Mouse (Mus musculus): Measurements from ENCODE around the gene Galnt18. TPM values are rescaled to one million over a fixed set of nuclear protein-coding genes. Genes with fewer than 3 reads are reported as not detected.

The Galnt18 gene
- polyA plus RNA-seq, 1 experiment from 2014 or later = 20.5 TPM

DNA sequence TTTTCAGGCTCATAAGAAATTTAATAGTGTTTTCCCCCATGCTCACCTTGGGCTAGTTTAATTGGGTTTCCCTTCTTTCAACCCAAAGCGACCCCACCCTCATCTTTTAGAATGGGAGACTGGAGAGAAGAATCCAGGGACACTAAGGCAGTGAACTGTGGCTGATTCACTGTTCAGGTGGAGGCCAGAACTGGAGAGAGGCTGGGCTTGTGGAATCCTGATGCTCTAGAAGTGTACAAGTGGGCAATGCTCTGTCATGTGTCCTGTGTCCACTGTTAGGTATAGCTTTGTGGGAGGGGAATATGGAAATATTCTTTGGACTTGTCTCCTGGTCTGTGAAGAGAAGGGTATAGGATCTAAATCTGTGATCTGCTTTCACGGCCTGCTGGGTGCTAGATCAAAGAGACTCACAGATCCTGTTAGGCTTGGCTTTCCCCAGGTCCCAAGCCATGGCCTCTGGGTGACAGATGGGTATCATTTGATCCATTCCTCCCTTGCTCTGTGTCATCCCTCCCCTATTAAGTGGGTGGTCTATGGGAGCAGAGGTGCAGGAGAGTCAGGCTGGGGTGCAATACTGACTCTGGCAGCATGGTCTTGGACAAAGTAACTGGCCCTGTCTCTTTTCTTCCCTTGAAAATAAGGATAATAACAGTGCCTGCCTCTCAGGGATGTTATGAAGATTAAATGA is 270.5 kb downstream of the Galnt18 start:
- Histone ChIP-seq H3K36me3 (ENCODE audit: control insufficient read depth, insufficient read depth, low read length) (no peaks in the 10 kb centered on the region), H3K9ac (ENCODE audit: low read length) (no peak overlapping the region), H3K9me3 (ENCODE audit: control insufficient read depth, low read length) (no peaks in the 10 kb centered on the region), H3K4me2 (replicated peaks; ENCODE audit: low read depth) (no peak overlapping the region), H3K27me3 (ENCODE audit: control insufficient read depth, insufficient read depth, low read length) (no peaks in the 10 kb centered on the region), H3K4me1 (replicated peaks; ENCODE audit: control insufficient read depth, insufficient read depth) (no peaks in the 10 kb centered on the region), H3K4me3 (ENCODE audit: low read depth, low read length) (no peak overlapping the region), H3K27ac (replicated peaks) (no peak overlapping the region)
- no peak for DNase-seq (ENCODE audit: low spot score)
- no peak for ATAC-seq (ENCODE audit: low FRiP score, low TSS enrichment)
- WGBS = 91% methylated on average over 2 of the region's 2 CpGs
- TF ChIP-seq CTCF (IDR thresholded peaks at IDR 0.05; ENCODE audit: low read depth) (no peak), EP300 (optimal IDR thresholded peaks at IDR 0.05) (no peak)

DNA sequence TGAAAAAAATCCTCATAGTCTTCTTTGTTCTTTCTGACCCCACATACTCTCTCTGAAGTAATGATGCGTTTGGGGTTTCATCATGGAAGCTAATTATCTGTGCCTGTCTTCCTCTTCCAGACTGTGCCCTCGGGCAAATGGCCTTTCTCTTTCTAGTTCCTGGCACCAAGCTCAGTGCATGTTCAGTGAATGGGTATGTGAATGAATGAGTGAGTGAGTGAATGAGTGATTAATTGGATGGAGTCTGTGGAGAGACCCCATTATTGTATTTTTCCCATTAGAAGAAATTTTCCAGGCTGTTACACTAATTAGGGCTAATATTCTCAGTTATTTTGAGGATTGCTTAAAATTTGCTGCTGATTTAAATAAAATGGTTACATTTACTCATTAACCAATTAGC is 279.2 kb downstream of the Galnt18 start:
- WGBS = 88% methylated on average over 2 of the region's 2 CpGs
- no peak for ATAC-seq (ENCODE audit: low FRiP score, low TSS enrichment)
- no peak for TF ChIP-seq CTCF (IDR thresholded peaks at IDR 0.05; ENCODE audit: low read depth)
- no peak for TF ChIP-seq EP300 (optimal IDR thresholded peaks at IDR 0.05)

DNA sequence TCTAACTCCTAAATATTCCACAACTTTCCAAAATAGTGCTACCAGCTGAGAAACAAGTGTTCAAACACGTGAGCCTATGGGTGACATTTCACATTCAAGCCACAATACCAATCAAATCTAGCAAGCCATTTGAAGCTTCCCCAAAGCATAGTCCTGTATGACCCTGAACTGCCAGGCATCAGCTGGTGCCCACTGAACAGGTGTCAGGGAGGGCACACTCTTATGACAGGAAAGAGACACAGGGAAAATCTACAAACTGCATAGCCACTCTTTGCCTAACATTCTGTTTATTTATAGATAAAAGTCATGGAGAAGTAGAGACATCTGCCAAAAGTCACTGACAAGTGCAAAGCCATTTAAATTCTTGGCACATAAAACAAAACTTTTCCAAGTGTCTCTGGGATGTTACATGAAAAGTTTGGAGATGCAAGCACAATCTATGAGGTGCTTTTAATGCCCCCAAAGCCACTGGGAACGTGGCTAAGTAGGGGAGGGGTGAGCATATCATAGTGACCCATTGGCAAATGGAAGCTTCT is 280.5 kb downstream of the Galnt18 start:
- no peak overlapping the region for H3K4me3 ChIP-seq (ENCODE audit: low read depth, low read length)
- no peak for DNase-seq (ENCODE audit: low spot score)
- no peak for ATAC-seq (ENCODE audit: low FRiP score, low TSS enrichment)
- H3K4me2 ChIP-seq (replicated peaks; ENCODE audit: low read depth) = no peak overlapping the region
- H3K4me1 ChIP-seq (replicated peaks; ENCODE audit: control insufficient read depth, insufficient read depth) = no peaks in the 10 kb centered on the region
- no peaks in the 10 kb centered on the region for H3K9me3 ChIP-seq (ENCODE audit: control insufficient read depth, low read length)
- WGBS = 47% methylated on average over 2 of the region's 2 CpGs
- TF ChIP-seq EP300 (optimal IDR thresholded peaks at IDR 0.05) = no peak
- no peak for TF ChIP-seq CTCF (IDR thresholded peaks at IDR 0.05; ENCODE audit: low read depth)
- H3K9ac ChIP-seq (ENCODE audit: low read length) = no peak overlapping the region
- no peaks in the 10 kb centered on the region for H3K36me3 ChIP-seq (ENCODE audit: control insufficient read depth, insufficient read depth, low read length)
- no peaks in the 10 kb centered on the region for H3K27me3 ChIP-seq (ENCODE audit: control insufficient read depth, insufficient read depth, low read length)
- no peak overlapping the region for H3K27ac ChIP-seq (replicated peaks)

More for the DNA sequence above, 279.2 kb downstream of the Galnt18 start:
- Histone ChIP-seq H3K4me3 (ENCODE audit: low read depth, low read length) (no peak overlapping the region), H3K4me2 (replicated peaks; ENCODE audit: low read depth) (no peak overlapping the region), H3K36me3 (ENCODE audit: control insufficient read depth, insufficient read depth, low read length) (no peaks in the 10 kb centered on the region), H3K9ac (ENCODE audit: low read length) (no peak overlapping the region), H3K4me1 (replicated peaks; ENCODE audit: control insufficient read depth, insufficient read depth) (no peaks in the 10 kb centered on the region), H3K27ac (replicated peaks) (no peak overlapping the region), H3K9me3 (ENCODE audit: control insufficient read depth, low read length) (no peaks in the 10 kb centered on the region), H3K27me3 (ENCODE audit: control insufficient read depth, insufficient read depth, low read length) (no peaks in the 10 kb centered on the region)
- DNase-seq (ENCODE audit: low spot score) = no peak

GRCm38 (mm10) chr7:111497191-111497590 is 282.6 kb downstream of the Galnt18 start:
- TF ChIP-seq EP300 (optimal IDR thresholded peaks at IDR 0.05) = no peak
- TF ChIP-seq CTCF (IDR thresholded peaks at IDR 0.05; ENCODE audit: low read depth) = no peak
- H3K4me3 ChIP-seq (ENCODE audit: low read depth, low read length) = no peak overlapping the region
- DNase-seq (ENCODE audit: low spot score) = no peak
- no peaks in the 10 kb centered on the region for H3K27me3 ChIP-seq (ENCODE audit: control insufficient read depth, insufficient read depth, low read length)
- 89% methylated on average over 6 of the region's 6 CpGs for WGBS
- H3K36me3 ChIP-seq (ENCODE audit: control insufficient read depth, insufficient read depth, low read length) = 0 out of 2 replicates have a peak, but pooled peaks cover 2% of the 10 kb centered on the region
- H3K27ac ChIP-seq (replicated peaks) = no peak overlapping the region
- H3K9ac ChIP-seq (ENCODE audit: low read length) = no peak overlapping the region
- ATAC-seq (ENCODE audit: low FRiP score, low TSS enrichment) = no peak
- no peak overlapping the region for H3K4me2 ChIP-seq (replicated peaks; ENCODE audit: low read depth)
- no peaks in the 10 kb centered on the region for H3K9me3 ChIP-seq (ENCODE audit: control insufficient read depth, low read length)
- H3K4me1 ChIP-seq (replicated peaks; ENCODE audit: control insufficient read depth, insufficient read depth) = no peaks in the 10 kb centered on the region

- Histone ChIP-seq H3K27ac (replicated peaks) (no peak overlapping the region), H3K4me2 (replicated peaks; ENCODE audit: low read depth) (no peak overlapping the region), H3K27me3 (ENCODE audit: control insufficient read depth, insufficient read depth, low read length) (no peaks in the 10 kb centered on the region), H3K9ac (ENCODE audit: low read length) (no peak overlapping the region), H3K4me3 (ENCODE audit: low read depth, low read length) (no peak overlapping the region), H3K9me3 (ENCODE audit: control insufficient read depth, low read length) (no peaks in the 10 kb centered on the region), H3K4me1 (replicated peaks; ENCODE audit: control insufficient read depth, insufficient read depth) (no peaks in the 10 kb centered on the region), H3K36me3 (ENCODE audit: control insufficient read depth, insufficient read depth, low read length) (0 out of 2 replicates have a peak, but pooled peaks cover 2% of the 10 kb centered on the region)
- 73% methylated on average over 5 of the region's 5 CpGs for WGBS
- ATAC-seq (ENCODE audit: low FRiP score, low TSS enrichment) (no peak), DNase-seq (ENCODE audit: low spot score) (no peak)
- no peak for TF ChIP-seq CTCF (IDR thresholded peaks at IDR 0.05; ENCODE audit: low read depth)
- no peak for TF ChIP-seq EP300 (optimal IDR thresholded peaks at IDR 0.05)
Measured at GRCm38 (mm10) chr7:111492242-111492949, 287.4 kb downstream of the Galnt18 start.

GRCm38 (mm10) chr7:111491566-111491965 is 288.2 kb downstream of the Galnt18 start:
- Histone ChIP-seq H3K27ac (replicated peaks) (no peak overlapping the region), H3K27me3 (ENCODE audit: control insufficient read depth, insufficient read depth, low read length) (no peaks in the 10 kb centered on the region), H3K4me2 (replicated peaks; ENCODE audit: low read depth) (no peak overlapping the region), H3K9ac (ENCODE audit: low read length) (no peak overlapping the region), H3K4me1 (replicated peaks; ENCODE audit: control insufficient read depth, insufficient read depth) (no peaks in the 10 kb centered on the region), H3K36me3 (ENCODE audit: control insufficient read depth, insufficient read depth, low read length) (0 out of 2 replicates have a peak, but pooled peaks cover 2% of the 10 kb centered on the region), H3K9me3 (ENCODE audit: control insufficient read depth, low read length) (no peaks in the 10 kb centered on the region), H3K4me3 (ENCODE audit: low read depth, low read length) (no peak overlapping the region)
- no peak for ATAC-seq (ENCODE audit: low FRiP score, low TSS enrichment)
- TF ChIP-seq CTCF (IDR thresholded peaks at IDR 0.05; ENCODE audit: low read depth) (no peak), EP300 (optimal IDR thresholded peaks at IDR 0.05) (no peak)
- 73% methylated on average over 2 of the region's 2 CpGs for WGBS
- no peak for DNase-seq (ENCODE audit: low spot score)
